Mouse (Mus musculus): ENCODE results near the gene Ostm1. TPM values are rescaled to one million over a fixed set of nuclear protein-coding genes. Genes with fewer than 3 reads are reported as not detected.
A peak's percentile ranks its signal among the peaks of the same experiment; 100 is the strongest.

The Ostm1 gene
- polyA plus RNA-seq, 1 experiment from 2014 or later: 13.8 TPM

GRCm38 (mm10) chr10:42606757-42607156 is 23.1 kb downstream of the Ostm1 start:
- Histone ChIP-seq H3K27ac (replicated peaks; ENCODE audit: low read depth, low read length) (no peak overlapping the region), H3K4me2 (ENCODE audit: low read depth, low read length) (no peak overlapping the region), H3K9me3 (ENCODE audit: control insufficient read depth, low read length) (peaks cover 10% of the 10 kb centered on the region), H3K9ac (ENCODE audit: low read depth, low read length) (no peak overlapping the region), H3K36me3 (ENCODE audit: control insufficient read depth, insufficient read depth, low read length) (no peaks in the 10 kb centered on the region), H3K27me3 (replicated peaks; ENCODE audit: control insufficient read depth, insufficient read depth, low read length) (peaks cover 28% of the 10 kb centered on the region), H3K4me1 (ENCODE audit: control insufficient read depth, insufficient read depth, low read length) (no peaks in the 10 kb centered on the region), H3K4me3 (ENCODE audit: low read depth, low read length) (no peak overlapping the region)
- DNase-seq (ENCODE audit: low spot score) (no peak), ATAC-seq (ENCODE audit: low read depth) (no peak)
- 77% methylated on average over 4 of the region's 4 CpGs for WGBS

- Histone ChIP-seq H3K36me3 (ENCODE audit: control insufficient read depth, insufficient read depth, low read length) (no peaks in the 10 kb centered on the region), H3K4me3 (ENCODE audit: low read depth, low read length) (no peak overlapping the region), H3K27me3 (replicated peaks; ENCODE audit: control insufficient read depth, insufficient read depth, low read length) (peaks cover 79% of the 10 kb centered on the region), H3K9me3 (ENCODE audit: control insufficient read depth, low read length) (peaks cover 5% of the 10 kb centered on the region; the same call in 1 of the 2 replicates), H3K9ac (ENCODE audit: low read depth, low read length) (no peak overlapping the region), H3K27ac (replicated peaks; ENCODE audit: low read depth, low read length) (no peak overlapping the region), H3K4me1 (ENCODE audit: control insufficient read depth, insufficient read depth, low read length) (peaks cover 7% of the 10 kb centered on the region; the same call in 1 of the 2 replicates), H3K4me2 (ENCODE audit: low read depth, low read length) (no peak overlapping the region)
- 4% methylated on average over 12 of the region's 12 CpGs for WGBS
- DNase-seq (ENCODE audit: low spot score) (no peak), ATAC-seq (ENCODE audit: low read depth) (no peak)
Measured at GRCm38 (mm10) chr10:42613075-42613474, 29.5 kb downstream of the Ostm1 start.

GRCm38 (mm10) chr10:42613639-42614381 is 30.2 kb downstream of the Ostm1 start:
- Histone ChIP-seq H3K27me3 (replicated peaks; ENCODE audit: control insufficient read depth, insufficient read depth, low read length) (peaks cover 83% of the 10 kb centered on the region), H3K4me2 (ENCODE audit: low read depth, low read length) (peak overlapping the region; percentile 71), H3K9me3 (ENCODE audit: control insufficient read depth, low read length) (peaks cover 5% of the 10 kb centered on the region; the same call in 1 of the 2 replicates), H3K4me1 (ENCODE audit: control insufficient read depth, insufficient read depth, low read length) (peaks cover 7% of the 10 kb centered on the region; the same call in 1 of the 2 replicates), H3K36me3 (ENCODE audit: control insufficient read depth, insufficient read depth, low read length) (no peaks in the 10 kb centered on the region), H3K9ac (ENCODE audit: low read depth, low read length) (peak overlapping the region; percentile 51), H3K27ac (replicated peaks; ENCODE audit: low read depth, low read length) (no peak overlapping the region), H3K4me3 (ENCODE audit: low read depth, low read length) (peak overlapping the region; percentile 39)
- DNase-seq (ENCODE audit: low spot score) (peak; percentile 74), ATAC-seq (ENCODE audit: low read depth) (peak; percentile 65)
- whole genome bisulfite sequencing: under 1% methylated on average over 21 of the region's 40 CpGs

- H3K27me3 ChIP-seq (replicated peaks; ENCODE audit: control insufficient read depth, insufficient read depth, low read length): peaks cover 87% of the 10 kb centered on the region
- H3K9me3 ChIP-seq (ENCODE audit: control insufficient read depth, low read length): peaks cover 5% of the 10 kb centered on the region; the same call in 1 of the 2 replicates
- H3K4me3 ChIP-seq (ENCODE audit: low read depth, low read length): no peak overlapping the region
- WGBS: 7% methylated on average over 9 of the region's 9 CpGs
- no peak for DNase-seq (ENCODE audit: low spot score)
- H3K36me3 ChIP-seq (ENCODE audit: control insufficient read depth, insufficient read depth, low read length): no peaks in the 10 kb centered on the region
- H3K4me1 ChIP-seq (ENCODE audit: control insufficient read depth, insufficient read depth, low read length): peaks cover 7% of the 10 kb centered on the region; the same call in 1 of the 2 replicates
- ATAC-seq (ENCODE audit: low read depth): no peak
- H3K4me2 ChIP-seq (ENCODE audit: low read depth, low read length): no peak overlapping the region
- H3K9ac ChIP-seq (ENCODE audit: low read depth, low read length): no peak overlapping the region
- H3K27ac ChIP-seq (replicated peaks; ENCODE audit: low read depth, low read length): no peak overlapping the region
Measured at GRCm38 (mm10) chr10:42614766-42615165, 31.1 kb downstream of the Ostm1 start.

- 26% methylated on average over 2 of the region's 2 CpGs for WGBS
Measured at GRCm38 (mm10) chr10:42618291-42618690, 34.7 kb downstream of the Ostm1 start.

GRCm38 (mm10) chr10:42625907-42626306 is 42.3 kb downstream of the Ostm1 start:
- Histone ChIP-seq H3K9me3 (ENCODE audit: control insufficient read depth, low read length) (no peaks in the 10 kb centered on the region), H3K27me3 (replicated peaks; ENCODE audit: control insufficient read depth, insufficient read depth, low read length) (peaks cover 45% of the 10 kb centered on the region), H3K27ac (replicated peaks; ENCODE audit: low read depth, low read length) (no peak overlapping the region), H3K4me2 (ENCODE audit: low read depth, low read length) (no peak overlapping the region), H3K36me3 (ENCODE audit: control insufficient read depth, insufficient read depth, low read length) (no peaks in the 10 kb centered on the region), H3K4me3 (ENCODE audit: low read depth, low read length) (no peak overlapping the region), H3K9ac (ENCODE audit: low read depth, low read length) (no peak overlapping the region), H3K4me1 (ENCODE audit: control insufficient read depth, insufficient read depth, low read length) (no peaks in the 10 kb centered on the region)
- ATAC-seq (ENCODE audit: low read depth) (no peak), DNase-seq (ENCODE audit: low spot score) (no peak)
- WGBS: 72% methylated on average over 2 of the region's 2 CpGs

More at GRCm38 (mm10) chr10:42618291-42618690, 34.7 kb downstream of the Ostm1 start:
- no peaks in the 10 kb centered on the region for H3K36me3 ChIP-seq (ENCODE audit: control insufficient read depth, insufficient read depth, low read length)
- DNase-seq (ENCODE audit: low spot score) (no peak), ATAC-seq (ENCODE audit: low read depth) (no peak)
- H3K9ac ChIP-seq (ENCODE audit: low read depth, low read length): no peak overlapping the region
- H3K27ac ChIP-seq (replicated peaks; ENCODE audit: low read depth, low read length): no peak overlapping the region
- peaks cover 7% of the 10 kb centered on the region; the same call in 1 of the 2 replicates for H3K4me1 ChIP-seq (ENCODE audit: control insufficient read depth, insufficient read depth, low read length)
- peaks cover 63% of the 10 kb centered on the region for H3K27me3 ChIP-seq (replicated peaks; ENCODE audit: control insufficient read depth, insufficient read depth, low read length)
- no peaks in the 10 kb centered on the region for H3K9me3 ChIP-seq (ENCODE audit: control insufficient read depth, low read length)
- H3K4me3 ChIP-seq (ENCODE audit: low read depth, low read length): no peak overlapping the region
- no peak overlapping the region for H3K4me2 ChIP-seq (ENCODE audit: low read depth, low read length)

- 4% methylated on average over 19 of the region's 19 CpGs for WGBS
- H3K4me3 ChIP-seq (ENCODE audit: low read depth, low read length): no peak overlapping the region
- no peak overlapping the region for H3K4me2 ChIP-seq (ENCODE audit: low read depth, low read length)
- no peak overlapping the region for H3K27ac ChIP-seq (replicated peaks; ENCODE audit: low read depth, low read length)
- H3K4me1 ChIP-seq (ENCODE audit: control insufficient read depth, insufficient read depth, low read length): peaks cover 8% of the 10 kb centered on the region; the same call in 1 of the 2 replicates
- peaks cover 94% of the 10 kb centered on the region for H3K27me3 ChIP-seq (replicated peaks; ENCODE audit: control insufficient read depth, insufficient read depth, low read length)
- DNase-seq (ENCODE audit: low spot score): peak; percentile 62
- no peaks in the 10 kb centered on the region for H3K36me3 ChIP-seq (ENCODE audit: control insufficient read depth, insufficient read depth, low read length)
- no peaks in the 10 kb centered on the region for H3K9me3 ChIP-seq (ENCODE audit: control insufficient read depth, low read length)
- ATAC-seq (ENCODE audit: low read depth): no peak
- no peak overlapping the region for H3K9ac ChIP-seq (ENCODE audit: low read depth, low read length)
Measured at GRCm38 (mm10) chr10:42630596-42631355, 47.2 kb downstream of the Ostm1 start.

- H3K4me3 ChIP-seq (ENCODE audit: low read depth, low read length): peak overlapping the region; percentile 27
- under 1% methylated on average over 33 of the region's 42 CpGs for WGBS
- DNase-seq (ENCODE audit: low spot score) (no peak), ATAC-seq (ENCODE audit: low read depth) (no peak)
- H3K9me3 ChIP-seq (ENCODE audit: control insufficient read depth, low read length): no peaks in the 10 kb centered on the region
- H3K27ac ChIP-seq (replicated peaks; ENCODE audit: low read depth, low read length): no peak overlapping the region
- H3K4me2 ChIP-seq (ENCODE audit: low read depth, low read length): peak overlapping the region; percentile 46
- peaks cover 8% of the 10 kb centered on the region; the same call in 1 of the 2 replicates for H3K4me1 ChIP-seq (ENCODE audit: control insufficient read depth, insufficient read depth, low read length)
- no peak overlapping the region; the same call in 1 of the 2 replicates for H3K9ac ChIP-seq (ENCODE audit: low read depth, low read length)
- no peaks in the 10 kb centered on the region for H3K36me3 ChIP-seq (ENCODE audit: control insufficient read depth, insufficient read depth, low read length)
- peaks cover 99% of the 10 kb centered on the region for H3K27me3 ChIP-seq (replicated peaks; ENCODE audit: control insufficient read depth, insufficient read depth, low read length)
Measured at GRCm38 (mm10) chr10:42631754-42632452, 48.3 kb downstream of the Ostm1 start.

All from embryonic facial prominence, embryonic 14.5 days (tissue).